Mouse (Mus musculus): ENCODE data around the gene Kif4. TPM values are rescaled to one million over a fixed set of nuclear protein-coding genes. Genes with fewer than 3 reads are reported as not detected.

The Kif4 gene
- polyA plus RNA-seq (2014; fragmentation: Nextera tagmentation; extraction: Ambion mirVana): 4.8 and 6.0 TPM in 2 replicates

DNA sequence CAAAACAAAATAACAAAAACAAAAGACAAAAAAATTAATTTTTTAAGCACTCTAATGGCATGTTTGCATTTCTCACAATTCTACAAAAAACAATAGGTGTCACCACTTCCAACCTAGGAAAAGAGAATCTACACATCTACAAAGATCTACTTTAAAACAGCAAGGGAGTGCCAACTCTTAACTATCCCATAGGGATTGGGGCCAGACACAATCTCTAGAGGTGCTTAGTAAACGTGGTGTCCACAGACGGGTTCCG lies at the start of gene Kif4:
TSS of gene Kif4 (plus strand) at position 192 of the 256 bp plus-strand sequence.
- Histone ChIP-seq H3K4me2 (replicated peaks) (peak within 1 kb of the TSS; percentile 71), H3K36me3 (replicated peaks; ENCODE audit: control insufficient read depth, insufficient read depth) (peaks cover 10% of the 10 kb centered on the region), H3K9ac (peak within 1 kb of the TSS; percentile 67), H3K27me3 (ENCODE audit: control insufficient read depth, insufficient read depth, low read length) (0 out of 2 replicates have a peak, but pooled peaks cover 3% of the 10 kb centered on the region), H3K9me3 (ENCODE audit: control insufficient read depth, low read length) (no peaks in the 10 kb centered on the region), H3K4me1 (replicated peaks; ENCODE audit: control insufficient read depth, insufficient read depth, low read length) (no peaks in the 10 kb centered on the region), H3K27ac (peak within 1 kb of the TSS; percentile 47; the same call in 1 of the 2 replicates), H3K4me3 (replicated peaks; ENCODE audit: low read length) (peak within 1 kb of the TSS; percentile 47)
- 22% methylated on average over 3 of the region's 3 CpGs for WGBS
- DNase-seq (ENCODE audit: low spot score): no peak
- no peak for ATAC-seq (ENCODE audit: low FRiP score)

DNA sequence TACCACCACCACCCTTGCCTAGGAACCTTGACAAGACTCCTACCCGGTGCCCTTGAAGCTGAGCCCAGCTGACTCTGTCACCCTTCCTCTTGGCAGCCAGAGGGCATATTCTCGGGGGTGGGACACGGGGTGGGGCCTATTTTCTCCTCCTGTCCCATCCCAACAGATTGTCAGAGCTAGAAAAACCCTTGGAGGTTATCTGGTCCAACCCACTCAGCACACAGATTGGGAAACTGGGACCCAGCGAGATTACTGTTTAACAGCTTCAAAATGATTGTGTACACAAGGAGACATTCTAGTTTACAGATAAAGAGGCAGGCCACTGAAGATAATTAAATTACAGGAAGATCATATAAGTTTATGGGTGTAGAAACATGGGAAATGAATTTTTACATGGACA lies 30.7 kb upstream of the Kif4 start, which contains the start of gene P2ry4:
TSS of gene P2ry4 (minus strand) at position 79 of the 400 bp plus-strand sequence.
- ATAC-seq (ENCODE audit: low FRiP score) (no peak), DNase-seq (ENCODE audit: low spot score) (no peak)
- WGBS: 69% methylated on average over 4 of the region's 4 CpGs

DNA sequence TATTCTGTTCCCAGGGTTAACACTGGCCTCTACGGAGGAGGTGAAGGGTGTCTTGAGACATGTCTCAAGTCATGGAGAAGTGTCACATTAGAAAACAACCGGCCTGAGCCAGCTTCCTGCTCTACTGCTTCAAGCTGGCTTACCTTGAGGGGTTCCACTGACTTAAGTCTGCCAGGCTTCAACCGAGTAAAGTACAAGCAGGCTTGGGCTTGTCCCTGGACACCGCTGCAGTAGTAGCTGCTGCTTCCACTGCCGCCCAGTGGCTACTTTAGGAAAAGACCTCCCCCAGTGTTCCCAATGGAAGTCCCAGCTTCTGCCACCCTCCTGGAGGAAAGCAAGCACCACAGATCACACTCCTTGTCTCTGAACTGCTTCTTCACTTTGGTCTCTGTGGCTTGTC lies 28.1 kb upstream of the Kif4 start:
- DNase-seq (ENCODE audit: low spot score): no peak
- Histone ChIP-seq H3K4me2 (replicated peaks) (no peak overlapping the region), H3K36me3 (replicated peaks; ENCODE audit: control insufficient read depth, insufficient read depth) (no peaks in the 10 kb centered on the region), H3K9me3 (ENCODE audit: control insufficient read depth, low read length) (no peaks in the 10 kb centered on the region), H3K4me1 (replicated peaks; ENCODE audit: control insufficient read depth, insufficient read depth, low read length) (no peaks in the 10 kb centered on the region), H3K27ac (no peak overlapping the region), H3K4me3 (replicated peaks; ENCODE audit: low read length) (no peak overlapping the region), H3K9ac (no peak overlapping the region), H3K27me3 (ENCODE audit: control insufficient read depth, insufficient read depth, low read length) (0 out of 2 replicates have a peak, but pooled peaks cover 8% of the 10 kb centered on the region)
- peak; percentile 40; the same call in 1 of the 2 replicates for ATAC-seq (ENCODE audit: low FRiP score)
- 24% methylated on average over 5 of the region's 5 CpGs for WGBS

More for the DNA sequence above, 30.7 kb upstream of the Kif4 start, which contains the start of gene P2ry4:
- Histone ChIP-seq H3K36me3 (replicated peaks; ENCODE audit: control insufficient read depth, insufficient read depth) (no peaks in the 10 kb centered on the region), H3K27ac (no peak within 1 kb of the TSS), H3K4me1 (replicated peaks; ENCODE audit: control insufficient read depth, insufficient read depth, low read length) (no peaks in the 10 kb centered on the region), H3K4me2 (replicated peaks) (no peak within 1 kb of the TSS), H3K27me3 (ENCODE audit: control insufficient read depth, insufficient read depth, low read length) (0 out of 2 replicates have a peak, but pooled peaks cover 8% of the 10 kb centered on the region), H3K4me3 (replicated peaks; ENCODE audit: low read length) (no peak within 1 kb of the TSS), H3K9ac (no peak within 1 kb of the TSS), H3K9me3 (ENCODE audit: control insufficient read depth, low read length) (no peaks in the 10 kb centered on the region)

DNA sequence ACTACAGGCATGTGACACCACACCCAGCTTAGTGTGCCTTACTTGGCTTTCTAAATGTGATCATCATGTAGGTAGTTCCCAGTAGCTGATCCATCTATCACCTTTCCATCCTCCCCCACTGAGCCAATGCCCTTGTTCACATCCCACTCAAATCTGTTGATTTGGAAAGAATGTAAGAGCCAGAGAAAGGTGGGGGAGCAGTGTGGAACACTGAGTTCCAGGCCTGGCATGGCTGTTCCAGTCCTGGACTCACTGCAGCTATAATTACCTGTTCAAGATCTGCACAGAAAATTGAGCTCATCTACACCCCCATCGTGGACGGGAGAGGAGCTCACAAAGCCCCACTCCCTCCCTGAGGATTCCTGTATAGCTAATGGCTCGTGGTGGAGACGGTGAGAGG lies 25.8 kb upstream of the Kif4 start:
- Histone ChIP-seq H3K36me3 (replicated peaks; ENCODE audit: control insufficient read depth, insufficient read depth) (no peaks in the 10 kb centered on the region), H3K9me3 (ENCODE audit: control insufficient read depth, low read length) (no peaks in the 10 kb centered on the region), H3K9ac (no peak overlapping the region), H3K27me3 (ENCODE audit: control insufficient read depth, insufficient read depth, low read length) (0 out of 2 replicates have a peak, but pooled peaks cover 3% of the 10 kb centered on the region), H3K4me3 (replicated peaks; ENCODE audit: low read length) (no peak overlapping the region), H3K4me2 (replicated peaks) (no peak overlapping the region), H3K4me1 (replicated peaks; ENCODE audit: control insufficient read depth, insufficient read depth, low read length) (no peaks in the 10 kb centered on the region), H3K27ac (no peak overlapping the region)
- no peak for DNase-seq (ENCODE audit: low spot score)
- ATAC-seq (ENCODE audit: low FRiP score): no peak
- WGBS: 69% methylated on average over 4 of the region's 4 CpGs

- Histone ChIP-seq H3K27ac (no peak within 1 kb of the TSS), H3K4me2 (replicated peaks) (no peak within 1 kb of the TSS), H3K4me3 (replicated peaks; ENCODE audit: low read length) (no peak within 1 kb of the TSS), H3K36me3 (replicated peaks; ENCODE audit: control insufficient read depth, insufficient read depth) (no peaks in the 10 kb centered on the region), H3K9ac (no peak within 1 kb of the TSS), H3K4me1 (replicated peaks; ENCODE audit: control insufficient read depth, insufficient read depth, low read length) (no peaks in the 10 kb centered on the region), H3K27me3 (ENCODE audit: control insufficient read depth, insufficient read depth, low read length) (no peaks in the 10 kb centered on the region), H3K9me3 (ENCODE audit: control insufficient read depth, low read length) (no peaks in the 10 kb centered on the region)
- DNase-seq (ENCODE audit: low spot score) (no peak), ATAC-seq (ENCODE audit: low FRiP score) (no peak)
- 81% methylated on average over 1 of the region's 1 CpGs for WGBS
Measured at GRCm38 (mm10) chrX:100605314-100605713, 20.2 kb upstream of the Kif4 start, which contains the start of gene Arr3. Gene Arr3 (plus strand): TSS chrX:100605497.

- no peaks in the 10 kb centered on the region for H3K4me1 ChIP-seq (replicated peaks; ENCODE audit: control insufficient read depth, insufficient read depth, low read length)
- no peak for DNase-seq (ENCODE audit: low spot score)
- ATAC-seq (ENCODE audit: low FRiP score): no peak
- H3K4me2 ChIP-seq (replicated peaks): no peak overlapping the region
- no peak overlapping the region for H3K4me3 ChIP-seq (replicated peaks; ENCODE audit: low read length)
- peaks cover 7% of the 10 kb centered on the region for H3K36me3 ChIP-seq (replicated peaks; ENCODE audit: control insufficient read depth, insufficient read depth)
- no peaks in the 10 kb centered on the region for H3K9me3 ChIP-seq (ENCODE audit: control insufficient read depth, low read length)
- H3K27ac ChIP-seq: no peak overlapping the region
- no peak overlapping the region for H3K9ac ChIP-seq
- 69% methylated on average over 3 of the region's 3 CpGs for WGBS
- H3K27me3 ChIP-seq (ENCODE audit: control insufficient read depth, insufficient read depth, low read length): no peaks in the 10 kb centered on the region
Measured at GRCm38 (mm10) chrX:100618488-100618887, 7.0 kb upstream of the Kif4 start.

- ATAC-seq (ENCODE audit: low FRiP score): no peak
- Histone ChIP-seq H3K36me3 (replicated peaks; ENCODE audit: control insufficient read depth, insufficient read depth) (peaks cover 10% of the 10 kb centered on the region), H3K27ac (no peak overlapping the region), H3K4me2 (replicated peaks) (no peak overlapping the region), H3K4me3 (replicated peaks; ENCODE audit: low read length) (no peak overlapping the region), H3K4me1 (replicated peaks; ENCODE audit: control insufficient read depth, insufficient read depth, low read length) (no peaks in the 10 kb centered on the region), H3K9ac (no peak overlapping the region), H3K9me3 (ENCODE audit: control insufficient read depth, low read length) (no peaks in the 10 kb centered on the region), H3K27me3 (ENCODE audit: control insufficient read depth, insufficient read depth, low read length) (no peaks in the 10 kb centered on the region)
- 74% methylated on average over 2 of the region's 2 CpGs for WGBS
- no peak for DNase-seq (ENCODE audit: low spot score)
Measured at GRCm38 (mm10) chrX:100621366-100621765, 4.2 kb upstream of the Kif4 start.

GRCm38 (mm10) chrX:100624242-100624641 lies 1.3 kb upstream of the Kif4 start:
- Histone ChIP-seq H3K9me3 (ENCODE audit: control insufficient read depth, low read length) (no peaks in the 10 kb centered on the region), H3K27me3 (ENCODE audit: control insufficient read depth, insufficient read depth, low read length) (0 out of 2 replicates have a peak, but pooled peaks cover 3% of the 10 kb centered on the region), H3K27ac (no peak overlapping the region), H3K9ac (no peak overlapping the region), H3K4me2 (replicated peaks) (no peak overlapping the region), H3K36me3 (replicated peaks; ENCODE audit: control insufficient read depth, insufficient read depth) (peaks cover 10% of the 10 kb centered on the region), H3K4me3 (replicated peaks; ENCODE audit: low read length) (no peak overlapping the region), H3K4me1 (replicated peaks; ENCODE audit: control insufficient read depth, insufficient read depth, low read length) (no peaks in the 10 kb centered on the region)
- no peak for DNase-seq (ENCODE audit: low spot score)
- ATAC-seq (ENCODE audit: low FRiP score): no peak
- WGBS: 94% methylated on average over 4 of the region's 4 CpGs

- Histone ChIP-seq H3K36me3 (replicated peaks; ENCODE audit: control insufficient read depth, insufficient read depth) (peaks cover 10% of the 10 kb centered on the region), H3K4me3 (replicated peaks; ENCODE audit: low read length) (peak overlapping the region; percentile 47), H3K9ac (peak overlapping the region; percentile 67), H3K27me3 (ENCODE audit: control insufficient read depth, insufficient read depth, low read length) (0 out of 2 replicates have a peak, but pooled peaks cover 3% of the 10 kb centered on the region), H3K4me2 (replicated peaks) (peak overlapping the region; percentile 57), H3K9me3 (ENCODE audit: control insufficient read depth, low read length) (no peaks in the 10 kb centered on the region), H3K27ac (no peak overlapping the region), H3K4me1 (replicated peaks; ENCODE audit: control insufficient read depth, insufficient read depth, low read length) (no peaks in the 10 kb centered on the region)
- ATAC-seq (ENCODE audit: low FRiP score) (no peak), DNase-seq (ENCODE audit: low spot score) (no peak)
- WGBS: 40% methylated on average over 7 of the region's 7 CpGs
Measured at GRCm38 (mm10) chrX:100625146-100625545, 391 bp upstream of the Kif4 start.

All from hindbrain, embryonic 14.5 days (tissue).